Comparison of ENCODE assay signal across 17 mouse cellular contexts in the genomic region with DNA sequence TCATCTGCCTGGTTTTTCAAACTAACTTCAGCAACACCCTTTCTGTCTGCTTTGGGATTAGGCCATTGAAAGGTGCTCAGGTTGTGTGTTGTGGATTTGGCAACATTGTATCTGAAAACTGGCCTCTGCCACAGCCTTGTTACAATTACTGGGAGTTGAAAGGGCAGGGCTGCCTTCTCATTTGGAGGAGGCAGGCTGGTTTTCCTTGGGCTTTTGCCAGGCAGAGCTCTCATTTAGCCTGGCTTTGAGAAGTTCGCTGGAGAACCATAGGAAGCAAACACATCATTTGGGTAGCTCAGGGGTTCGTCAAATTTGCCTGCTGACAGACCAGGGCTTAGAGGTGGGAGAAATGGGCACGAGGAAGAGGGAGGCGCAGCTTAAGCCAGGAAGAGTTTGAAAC.
A peak's percentile ranks its signal among the peaks of the same experiment; 100 is the strongest.
DNase-seq lines count a peak whose midpoint lies in the region; TF ChIP-seq lines count a peak whose summit lies in the region.
"Had no signal": no experiment of that assay in that cellular context is flagged by ENCODE, and none has a peak within 500 bp of the region (broad histone marks: within the 10 kb centered on the region; RNA-seq: fewer than 3 reads in every experiment).

No protein-coding gene starts in this region.

- intact Hi-C loops in heart, postnatal 25 days (cut with DNase I) = no loop called here

- peak overlapping the region; percentile 29; the same call in 1 of the 2 replicates for H3K27ac ChIP-seq in layer of hippocampus, adult 2 months
- H3K27ac ChIP-seq: heart, embryonic 15.5 days; limb, embryonic 13.5 days; liver, embryonic 14.5 days; macrophage; midbrain, embryonic 10.5 days had no signal

- peak; percentile 31 for DNase-seq in adrenal gland, postnatal 10 days
- DNase-seq in adrenal gland, adult 18-20 months (ENCODE audit: low spot score in 2 of 2) = no peak
- no peak for DNase-seq in layer of hippocampus, adult 2 months (ENCODE audit: low spot score in 2 of 2)
- DNase-seq in layer of hippocampus, adult 9-11 months = no peak
- peak; percentile 52 for DNase-seq in adipocyte (ENCODE audit: low spot score)
- peak; percentile 59 for DNase-seq in testis, postnatal 10 days (ENCODE audit: low spot score)
- DNase-seq in heart, postnatal 25 days (ENCODE audit: low spot score) = no peak
- DNase-seq: cerebellum, adult 9-10 months; gastrocnemius, postnatal 25 days; kidney, adult 18-20 months; thymus, postnatal 25 days had no signal

- no peak overlapping the region for H3K4me3 ChIP-seq in layer of hippocampus, adult 2 months
- H3K4me3 ChIP-seq: erythroblast, embryonic 14.5 days; heart, embryonic 15.5 days; limb, embryonic 13.5 days; midbrain, embryonic 10.5 days had no signal

- no peak for TF ChIP-seq CTCF in layer of hippocampus, adult 2 months (conservative IDR thresholded peaks at IDR 0.05)

Comparison
In these comparisons a context has a peak if more than half of its experiments do, and no peak if none do; other contexts are left out.
1. DNase-seq: peak in adrenal gland, postnatal 10 days (single experiment), adipocyte (single experiment) and testis, postnatal 10 days (single experiment); none in adrenal gland, adult 18-20 months (0 of 2), layer of hippocampus, adult 2 months (0 of 2), layer of hippocampus, adult 9-11 months (single experiment) and heart, postnatal 25 days (single experiment).